Mouse (Mus musculus): ENCODE data around the gene Chadl. TPM values are rescaled to one million over a fixed set of nuclear protein-coding genes. Genes with fewer than 3 reads are reported as not detected.

Gene Chadl
- polyA plus RNA-seq, 1 experiment from 2014 or later = 29.7 TPM

DNA sequence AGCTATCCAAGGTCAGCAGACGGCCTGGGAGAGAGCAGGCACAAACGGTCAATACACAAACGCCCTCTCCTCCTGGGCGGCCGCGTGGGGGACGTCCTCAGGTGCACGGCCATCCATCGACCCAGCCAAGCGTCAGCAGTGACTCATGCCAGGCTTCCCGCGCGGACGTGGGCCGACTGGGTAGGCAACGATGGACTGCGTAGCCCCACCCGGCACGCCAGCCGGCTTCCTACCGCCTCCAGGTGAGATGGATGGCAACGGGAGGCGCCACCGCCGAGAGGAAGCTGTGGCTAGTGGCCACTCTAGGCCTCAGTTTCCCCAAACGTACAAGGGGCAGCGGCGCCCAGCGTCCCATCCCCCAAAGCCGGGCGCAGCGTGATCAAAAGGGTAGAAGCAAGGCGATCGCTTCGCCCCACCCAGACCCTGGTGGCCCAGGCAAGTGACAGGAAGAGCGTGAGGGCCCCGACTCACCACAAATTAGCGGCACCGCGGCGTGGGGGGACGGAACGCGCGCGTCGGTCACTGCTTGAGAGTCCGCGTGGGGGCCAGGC lies 32.2 kb upstream of the Chadl start:
- Histone ChIP-seq H3K4me3 (replicated peaks; ENCODE audit: low read length) (peak overlapping the region; percentile 94), H3K9me3 (ENCODE audit: control insufficient read depth, low read length) (no peaks in the 10 kb centered on the region), H3K4me2 (replicated peaks) (peak overlapping the region; percentile 74), H3K4me1 (replicated peaks; ENCODE audit: control insufficient read depth, insufficient read depth, low read length) (peaks cover 17% of the 10 kb centered on the region), H3K27me3 (ENCODE audit: control insufficient read depth, insufficient read depth, low read length) (no peaks in the 10 kb centered on the region), H3K27ac (peak overlapping the region; percentile 69), H3K36me3 (replicated peaks; ENCODE audit: control insufficient read depth, insufficient read depth) (0 out of 2 replicates have a peak, but pooled peaks cover 3% of the 10 kb centered on the region), H3K9ac (peak overlapping the region; percentile 73)
- peak; percentile 47 for ATAC-seq (ENCODE audit: low FRiP score)
- DNase-seq (ENCODE audit: low spot score) = no peak
- under 1% methylated on average over 48 of the region's 49 CpGs for whole genome bisulfite sequencing

GRCm38 (mm10) chr15:81725965-81726364 lies 28.9 kb upstream of the Chadl start:
- ATAC-seq (ENCODE audit: low FRiP score) = no peak
- WGBS = 95% methylated on average over 8 of the region's 8 CpGs

GRCm38 (mm10) chr15:81723653-81724052 lies 26.6 kb upstream of the Chadl start:
- Histone ChIP-seq H3K4me1 (replicated peaks; ENCODE audit: control insufficient read depth, insufficient read depth, low read length) (peaks cover 19% of the 10 kb centered on the region), H3K4me2 (replicated peaks) (no peak overlapping the region), H3K4me3 (replicated peaks; ENCODE audit: low read length) (no peak overlapping the region), H3K9ac (no peak overlapping the region), H3K9me3 (ENCODE audit: control insufficient read depth, low read length) (no peaks in the 10 kb centered on the region), H3K36me3 (replicated peaks; ENCODE audit: control insufficient read depth, insufficient read depth) (peaks cover 60% of the 10 kb centered on the region), H3K27ac (no peak overlapping the region), H3K27me3 (ENCODE audit: control insufficient read depth, insufficient read depth, low read length) (no peaks in the 10 kb centered on the region)
- ATAC-seq (ENCODE audit: low FRiP score) = no peak
- WGBS = 94% methylated on average over 11 of the region's 11 CpGs
- no peak for DNase-seq (ENCODE audit: low spot score)

More at GRCm38 (mm10) chr15:81725965-81726364, 28.9 kb upstream of the Chadl start:
- Histone ChIP-seq H3K9ac (no peak overlapping the region), H3K4me1 (replicated peaks; ENCODE audit: control insufficient read depth, insufficient read depth, low read length) (peaks cover 17% of the 10 kb centered on the region), H3K4me2 (replicated peaks) (no peak overlapping the region), H3K27ac (no peak overlapping the region), H3K4me3 (replicated peaks; ENCODE audit: low read length) (no peak overlapping the region), H3K9me3 (ENCODE audit: control insufficient read depth, low read length) (no peaks in the 10 kb centered on the region), H3K36me3 (replicated peaks; ENCODE audit: control insufficient read depth, insufficient read depth) (peaks cover 37% of the 10 kb centered on the region), H3K27me3 (ENCODE audit: control insufficient read depth, insufficient read depth, low read length) (no peaks in the 10 kb centered on the region)
- no peak for DNase-seq (ENCODE audit: low spot score)

DNA sequence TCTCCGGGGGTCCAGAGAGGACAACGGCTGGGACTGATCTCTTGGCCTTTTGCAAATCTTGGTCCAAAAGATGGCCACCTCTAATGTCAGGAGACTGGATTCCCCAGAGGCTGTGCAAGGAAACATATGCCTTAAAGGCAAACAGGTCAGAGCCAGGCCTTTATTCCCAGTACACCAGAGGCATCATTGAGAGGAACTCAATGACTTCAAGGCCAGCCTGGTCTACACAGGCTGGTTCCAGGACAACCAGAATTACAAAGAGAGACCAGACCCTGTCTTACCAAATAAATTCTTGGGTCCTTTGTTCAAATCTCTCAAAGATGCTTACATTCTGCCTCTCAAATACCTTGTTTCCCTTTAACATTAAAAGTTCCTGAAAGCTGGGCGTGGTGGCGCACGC lies 25.3 kb upstream of the Chadl start:
- no peak overlapping the region for H3K27ac ChIP-seq
- H3K9ac ChIP-seq = no peak overlapping the region
- H3K36me3 ChIP-seq (replicated peaks; ENCODE audit: control insufficient read depth, insufficient read depth) = peaks cover 73% of the 10 kb centered on the region
- no peak overlapping the region for H3K4me3 ChIP-seq (replicated peaks; ENCODE audit: low read length)
- no peaks in the 10 kb centered on the region for H3K9me3 ChIP-seq (ENCODE audit: control insufficient read depth, low read length)
- ATAC-seq (ENCODE audit: low FRiP score) = no peak
- WGBS = 93% methylated on average over 5 of the region's 5 CpGs
- no peak overlapping the region for H3K4me2 ChIP-seq (replicated peaks)
- H3K4me1 ChIP-seq (replicated peaks; ENCODE audit: control insufficient read depth, insufficient read depth, low read length) = peaks cover 11% of the 10 kb centered on the region; the same call in 1 of the 2 replicates
- H3K27me3 ChIP-seq (ENCODE audit: control insufficient read depth, insufficient read depth, low read length) = no peaks in the 10 kb centered on the region
- no peak for DNase-seq (ENCODE audit: low spot score)

DNA sequence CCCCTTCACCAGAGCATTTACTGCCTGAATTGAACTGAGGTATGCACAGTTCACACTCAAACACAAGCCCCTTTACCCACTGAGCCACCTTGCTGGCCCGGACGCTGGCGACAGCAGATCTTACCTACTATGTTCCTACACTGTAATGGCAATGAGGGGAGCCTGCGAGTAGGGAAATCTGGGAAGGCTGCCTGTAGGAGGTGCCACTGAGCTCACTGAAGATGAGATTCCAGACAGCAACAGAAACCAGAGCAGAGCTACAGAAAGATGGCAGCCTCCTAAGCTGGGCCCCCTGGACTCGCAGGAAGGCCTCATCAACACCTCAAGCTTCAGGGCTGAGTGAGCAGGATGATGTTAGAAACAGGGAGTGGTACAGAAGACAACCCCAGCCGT lies 22.0 kb upstream of the Chadl start:
- peaks cover 11% of the 10 kb centered on the region; the same call in 1 of the 2 replicates for H3K4me1 ChIP-seq (replicated peaks; ENCODE audit: control insufficient read depth, insufficient read depth, low read length)
- no peaks in the 10 kb centered on the region for H3K27me3 ChIP-seq (ENCODE audit: control insufficient read depth, insufficient read depth, low read length)
- H3K27ac ChIP-seq = peak overlapping the region; percentile 84
- WGBS = 89% methylated on average over 6 of the region's 6 CpGs
- peaks cover 94% of the 10 kb centered on the region for H3K36me3 ChIP-seq (replicated peaks; ENCODE audit: control insufficient read depth, insufficient read depth)
- DNase-seq (ENCODE audit: low spot score) (no peak), ATAC-seq (ENCODE audit: low FRiP score) (no peak)
- H3K4me3 ChIP-seq (replicated peaks; ENCODE audit: low read length) = no peak overlapping the region
- H3K9ac ChIP-seq = no peak overlapping the region
- H3K4me2 ChIP-seq (replicated peaks) = no peak overlapping the region
- H3K9me3 ChIP-seq (ENCODE audit: control insufficient read depth, low read length) = no peaks in the 10 kb centered on the region

DNA sequence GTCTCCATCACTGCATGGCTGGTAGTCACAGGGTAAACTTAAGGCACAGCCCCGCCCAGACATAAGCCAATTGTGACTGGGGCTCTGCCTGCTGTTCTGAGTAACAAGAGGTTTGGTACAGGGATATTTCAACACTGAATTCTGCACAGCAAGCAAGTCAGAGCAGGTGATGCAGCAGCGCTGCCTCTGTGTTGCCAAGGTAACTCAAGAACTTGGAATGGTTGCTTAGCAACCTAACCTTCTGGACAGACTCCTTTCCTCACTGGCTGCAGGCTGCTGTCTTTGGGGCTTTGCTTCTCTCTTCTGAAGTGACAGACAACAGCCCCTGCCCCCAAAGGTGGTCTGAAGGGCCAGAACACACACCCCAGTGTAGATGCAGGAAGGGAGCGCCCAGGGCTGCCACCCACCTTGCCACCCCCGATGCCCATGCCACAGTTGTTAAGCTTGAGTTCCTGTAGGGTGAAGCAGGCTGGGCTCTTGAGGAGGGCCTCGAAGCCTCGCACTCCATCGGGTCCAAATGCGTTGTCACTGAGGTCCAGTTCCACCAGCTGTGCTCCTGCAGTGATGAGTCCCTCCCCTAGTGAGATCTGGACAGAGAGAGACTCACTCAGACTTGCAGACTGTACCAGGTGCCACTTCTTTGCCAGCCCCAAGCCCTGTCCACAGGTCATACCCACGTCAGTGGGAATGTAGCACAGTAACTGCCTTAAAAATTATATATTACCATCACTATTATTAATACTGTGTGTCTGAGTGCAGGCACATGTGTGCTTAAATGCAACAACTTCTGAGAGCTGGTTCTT lies 21.4 kb upstream of the Chadl start:
- peak; percentile 74 for ATAC-seq (ENCODE audit: low FRiP score)
- WGBS = 77% methylated on average over 9 of the region's 9 CpGs
- Histone ChIP-seq H3K27me3 (ENCODE audit: control insufficient read depth, insufficient read depth, low read length) (no peaks in the 10 kb centered on the region), H3K9ac (peak overlapping the region; percentile 28; the same call in 1 of the 2 replicates), H3K27ac (peak overlapping the region; percentile 84), H3K36me3 (replicated peaks; ENCODE audit: control insufficient read depth, insufficient read depth) (peaks cover 94% of the 10 kb centered on the region), H3K4me2 (replicated peaks) (peak overlapping the region; percentile 15; the same call in 1 of the 2 replicates), H3K4me1 (replicated peaks; ENCODE audit: control insufficient read depth, insufficient read depth, low read length) (peaks cover 11% of the 10 kb centered on the region; the same call in 1 of the 2 replicates), H3K9me3 (ENCODE audit: control insufficient read depth, low read length) (no peaks in the 10 kb centered on the region), H3K4me3 (replicated peaks; ENCODE audit: low read length) (no peak overlapping the region)
- DNase-seq (ENCODE audit: low spot score) = peak; percentile 66

- no peaks in the 10 kb centered on the region for H3K9me3 ChIP-seq (ENCODE audit: control insufficient read depth, low read length)
- WGBS = 89% methylated on average over 6 of the region's 6 CpGs
- no peaks in the 10 kb centered on the region for H3K27me3 ChIP-seq (ENCODE audit: control insufficient read depth, insufficient read depth, low read length)
- H3K36me3 ChIP-seq (replicated peaks; ENCODE audit: control insufficient read depth, insufficient read depth) = peaks cover 93% of the 10 kb centered on the region
- H3K9ac ChIP-seq = no peak overlapping the region
- DNase-seq (ENCODE audit: low spot score) (no peak), ATAC-seq (ENCODE audit: low FRiP score) (no peak)
- H3K4me3 ChIP-seq (replicated peaks; ENCODE audit: low read length) = no peak overlapping the region
- H3K27ac ChIP-seq = no peak overlapping the region
- H3K4me1 ChIP-seq (replicated peaks; ENCODE audit: control insufficient read depth, insufficient read depth, low read length) = peaks cover 5% of the 10 kb centered on the region; the same call in 1 of the 2 replicates
- H3K4me2 ChIP-seq (replicated peaks) = no peak overlapping the region
Measured at GRCm38 (mm10) chr15:81713742-81714141, 16.7 kb upstream of the Chadl start.

DNA sequence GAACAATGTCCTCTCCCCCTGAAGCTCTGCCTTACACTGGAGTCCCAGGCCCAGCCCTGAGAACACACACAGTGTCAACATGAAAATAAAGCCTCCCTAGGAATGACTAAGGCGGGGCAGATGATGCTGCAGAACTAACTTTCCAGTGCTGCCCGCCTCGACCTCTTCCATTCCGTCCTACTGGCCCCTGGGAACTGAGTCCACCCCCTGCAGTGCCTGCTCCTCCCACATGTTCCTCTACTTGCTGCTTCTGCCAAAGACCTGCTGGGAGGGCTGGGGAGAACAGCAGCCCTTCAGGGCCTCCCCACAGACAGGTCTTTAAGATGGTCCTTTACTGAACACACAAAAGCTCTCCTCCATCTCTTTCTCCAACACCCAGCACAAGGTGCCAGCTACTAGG lies 13.7 kb upstream of the Chadl start:
- 62% methylated on average over 4 of the region's 4 CpGs for WGBS
- Histone ChIP-seq H3K9me3 (ENCODE audit: control insufficient read depth, low read length) (no peaks in the 10 kb centered on the region), H3K9ac (no peak overlapping the region), H3K27ac (no peak overlapping the region), H3K36me3 (replicated peaks; ENCODE audit: control insufficient read depth, insufficient read depth) (peaks cover 90% of the 10 kb centered on the region), H3K27me3 (ENCODE audit: control insufficient read depth, insufficient read depth, low read length) (no peaks in the 10 kb centered on the region), H3K4me3 (replicated peaks; ENCODE audit: low read length) (no peak overlapping the region), H3K4me2 (replicated peaks) (no peak overlapping the region), H3K4me1 (replicated peaks; ENCODE audit: control insufficient read depth, insufficient read depth, low read length) (no peaks in the 10 kb centered on the region)
- ATAC-seq (ENCODE audit: low FRiP score) = no peak
- DNase-seq (ENCODE audit: low spot score) = no peak

DNA sequence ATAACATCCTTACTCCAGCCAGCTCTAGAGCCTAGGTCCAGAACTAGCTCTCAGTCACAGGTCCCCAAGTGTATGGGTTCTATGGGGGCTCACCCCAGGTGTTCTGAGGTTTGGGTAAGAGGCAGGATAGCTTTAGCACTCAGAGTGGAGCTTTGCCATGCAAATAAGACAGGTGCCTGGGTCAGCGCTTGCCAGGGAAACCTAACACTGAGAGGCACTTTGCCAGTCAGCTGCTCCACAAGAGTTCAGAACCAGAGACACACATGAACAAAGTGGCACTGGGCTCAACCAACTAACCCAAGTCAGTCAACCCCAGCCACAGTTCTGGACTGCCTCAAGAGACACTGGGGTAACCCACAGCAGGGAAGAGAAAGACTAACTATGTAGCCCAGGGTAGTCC lies 12.6 kb upstream of the Chadl start:
- DNase-seq (ENCODE audit: low spot score) = no peak

More for the DNA sequence above, 12.6 kb upstream of the Chadl start:
- ATAC-seq (ENCODE audit: low FRiP score) = no peak
- H3K4me1 ChIP-seq (replicated peaks; ENCODE audit: control insufficient read depth, insufficient read depth, low read length) = no peaks in the 10 kb centered on the region
- no peaks in the 10 kb centered on the region for H3K27me3 ChIP-seq (ENCODE audit: control insufficient read depth, insufficient read depth, low read length)
- no peak overlapping the region for H3K4me3 ChIP-seq (replicated peaks; ENCODE audit: low read length)
- peaks cover 91% of the 10 kb centered on the region for H3K36me3 ChIP-seq (replicated peaks; ENCODE audit: control insufficient read depth, insufficient read depth)
- no peaks in the 10 kb centered on the region for H3K9me3 ChIP-seq (ENCODE audit: control insufficient read depth, low read length)
- WGBS = 95% methylated on average over 1 of the region's 1 CpGs
- no peak overlapping the region for H3K4me2 ChIP-seq (replicated peaks)
- H3K27ac ChIP-seq = no peak overlapping the region
- H3K9ac ChIP-seq = no peak overlapping the region
